Mouse (Mus musculus): Measurements from ENCODE around the gene Usp7. TPM values are rescaled to one million over a fixed set of nuclear protein-coding genes. Genes with fewer than 3 reads are reported as not detected.

Usp7 gene
- total RNA-seq (2022) = 100 to 1,000 TPM; 150 to 185 (median 163) TPM

DNA sequence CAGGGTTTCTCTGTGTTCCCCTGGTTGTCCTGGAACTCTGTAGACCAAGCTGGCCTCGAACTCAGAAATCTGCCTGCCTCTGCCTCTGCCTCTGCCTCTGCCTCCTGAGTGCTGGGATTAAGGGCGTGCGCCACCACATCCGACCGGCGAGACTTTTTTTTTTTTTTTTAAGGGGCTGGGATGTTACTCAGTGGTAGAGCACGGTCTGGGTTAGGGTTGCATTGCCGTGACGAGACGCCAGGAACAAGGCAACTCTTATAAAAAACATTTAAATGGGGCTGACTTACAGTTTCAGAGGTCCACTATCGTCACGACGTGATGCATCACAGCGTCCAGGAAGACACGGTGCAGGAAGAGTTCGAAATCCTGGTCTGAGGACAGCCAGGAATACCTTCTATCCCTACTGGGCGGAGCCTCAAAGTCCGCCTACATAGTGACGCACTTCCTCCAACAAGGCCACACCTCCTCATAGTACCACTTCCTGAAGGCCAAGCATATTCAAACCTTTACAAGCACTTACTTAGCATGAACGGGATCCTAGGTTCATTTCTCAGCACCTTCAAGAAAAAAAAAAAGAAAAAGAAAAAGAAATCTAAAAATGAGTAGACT lies at the start of gene Usp7:
Usp7 (minus strand) TSS at position 360 of the 609 bp plus-strand sequence.
- DNase-seq (ENCODE audit: low spot score in 2 of 2) = no peak

DNA sequence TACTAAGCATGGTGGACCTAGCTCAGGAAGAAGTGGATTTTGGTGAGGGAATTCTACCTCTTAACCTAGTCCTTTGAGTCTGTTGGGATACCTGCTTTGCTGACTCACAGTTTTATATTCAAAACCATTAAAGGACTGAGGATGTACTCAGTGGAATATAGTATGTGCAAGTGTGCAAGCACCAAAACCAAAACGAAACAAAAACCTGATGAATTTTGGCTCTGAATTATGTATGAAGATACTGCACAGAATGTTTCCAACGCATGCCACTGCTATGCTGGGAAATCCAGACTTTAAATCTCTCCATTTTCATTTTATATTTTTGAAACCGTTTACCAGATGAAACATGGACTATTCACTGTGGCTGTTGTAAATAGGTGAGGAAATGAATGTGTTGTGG lies 48.4 kb upstream of the Usp7 start:
- no peak for DNase-seq (ENCODE audit: low spot score in 2 of 2)

GRCm38 (mm10) chr16:8838921-8839320 lies 46.8 kb upstream of the Usp7 start:
- DNase-seq (ENCODE audit: low spot score in 2 of 2) = no peak

DNA sequence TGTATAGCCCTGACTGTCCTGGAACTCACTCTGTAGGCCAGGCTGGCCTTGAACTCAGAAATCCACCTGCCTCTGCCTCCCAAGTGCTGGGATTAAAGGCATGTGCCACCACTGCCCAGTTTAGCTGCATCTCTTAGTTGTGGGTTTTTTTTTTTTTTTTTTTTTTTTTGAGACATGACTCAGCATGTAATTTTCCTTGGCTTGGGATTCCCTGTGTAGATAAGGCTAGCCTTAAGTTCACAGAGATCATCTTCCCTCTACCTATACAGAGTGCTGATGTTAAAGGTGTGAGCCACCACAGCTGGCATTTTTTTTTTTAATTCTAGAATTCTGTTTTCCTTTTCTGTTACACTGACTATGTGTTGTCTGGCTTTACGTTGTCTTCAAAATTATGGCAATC lies 45.5 kb upstream of the Usp7 start:
- DNase-seq (ENCODE audit: low spot score in 2 of 2) = no peak

GRCm38 (mm10) chr16:8836876-8837275 lies 44.8 kb upstream of the Usp7 start:
- no peak for DNase-seq (ENCODE audit: low spot score in 2 of 2)

DNA sequence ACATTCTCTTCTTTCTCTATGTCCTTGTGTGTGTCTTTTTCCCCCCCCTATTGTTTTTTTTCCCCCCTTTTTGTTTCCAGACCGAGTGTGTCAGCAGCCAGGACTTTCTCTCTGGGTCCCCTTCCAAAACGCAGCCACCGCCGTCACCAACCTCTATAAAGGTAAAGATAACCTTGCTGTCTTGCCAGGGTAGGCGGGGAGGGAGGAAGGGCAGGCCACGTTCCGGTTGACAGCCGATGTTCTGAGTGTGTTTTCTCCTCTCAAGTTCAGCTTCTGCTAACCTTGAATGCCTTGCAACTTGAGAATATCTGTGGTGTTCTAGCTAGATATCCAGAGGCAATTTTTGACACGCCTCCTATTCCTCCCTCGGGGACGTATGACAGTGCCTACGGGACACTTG lies 39.1 kb upstream of the Usp7 start:
- DNase-seq (ENCODE audit: low spot score in 2 of 2) = no peak

DNA sequence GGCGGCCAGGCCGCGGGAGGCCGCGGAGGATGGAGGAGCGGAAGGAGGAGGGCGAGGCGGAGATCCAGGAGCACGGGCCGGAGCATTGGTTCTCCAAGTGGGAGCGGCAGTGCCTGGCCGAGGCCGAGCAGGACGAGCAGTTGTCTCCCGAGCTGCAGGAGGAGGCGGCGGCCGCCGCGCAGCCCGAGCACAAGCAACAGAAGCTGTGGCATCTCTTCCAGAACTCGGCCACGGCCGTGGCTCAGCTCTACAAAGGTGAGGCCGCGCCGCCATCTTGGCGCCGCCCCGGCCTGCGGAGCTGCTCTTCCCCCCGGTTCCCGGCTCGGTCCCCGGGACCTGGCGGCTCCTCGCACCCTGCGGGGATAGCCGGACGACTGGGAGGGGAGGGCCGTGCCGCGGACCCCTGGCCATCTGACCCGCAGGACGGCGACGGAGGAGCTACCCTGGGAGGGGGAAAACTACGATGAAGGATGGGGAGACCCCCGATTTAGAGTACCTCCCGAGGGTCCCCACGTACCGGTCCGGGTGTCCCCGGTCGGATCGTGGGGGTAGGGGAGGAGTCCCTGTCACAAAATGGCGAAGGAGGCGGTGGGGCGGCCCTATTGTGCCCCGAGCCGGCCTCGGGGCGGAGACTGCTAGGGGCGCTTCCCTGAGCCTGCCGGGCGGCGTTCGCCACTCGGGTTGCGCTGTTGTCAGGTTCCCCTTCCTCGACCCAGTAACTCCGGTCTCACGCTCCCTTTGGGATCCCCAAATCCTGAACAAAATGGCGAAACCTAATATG lies 38.5 kb upstream of the Usp7 start:
- DNase-seq (ENCODE audit: low spot score in 2 of 2) = peak; percentile 48 to 52

GRCm38 (mm10) chr16:8829564-8830359 lies 37.7 kb upstream of the Usp7 start, which contains the start of gene 1810013L24Rik:
TSS of gene 1810013L24Rik (plus strand) at chr16:8830100.
- DNase-seq (ENCODE audit: low spot score in 2 of 2) = peak; percentile 98 to 99

- no peak for DNase-seq (ENCODE audit: low spot score in 2 of 2)
Observed at GRCm38 (mm10) chr16:8828636-8829563, 36.8 kb upstream of the Usp7 start.

GRCm38 (mm10) chr16:8827366-8827765 lies 35.3 kb upstream of the Usp7 start:
- no peak for DNase-seq (ENCODE audit: low spot score in 2 of 2)

DNA sequence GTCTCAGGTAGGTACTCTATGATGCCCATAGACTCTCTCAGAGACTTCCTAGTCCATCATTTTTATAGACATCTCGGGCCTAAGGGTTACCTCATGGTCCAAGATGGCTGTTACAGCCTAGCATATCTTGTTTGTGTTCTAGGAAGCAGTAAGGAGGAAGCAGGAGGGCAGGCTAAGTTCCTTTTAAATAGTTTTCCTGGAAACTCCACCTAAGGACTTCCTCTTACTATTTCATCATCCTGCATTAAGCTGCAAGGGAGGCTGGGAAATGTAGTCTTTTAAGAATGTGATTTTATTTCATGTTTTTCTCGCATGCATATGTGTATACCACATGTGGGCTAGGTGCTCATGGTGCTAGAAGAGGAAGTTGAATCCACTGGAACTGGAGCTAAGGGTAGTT lies 31.6 kb upstream of the Usp7 start:
- no peak for DNase-seq (ENCODE audit: low spot score in 2 of 2)

GRCm38 (mm10) chr16:8822586-8822985 lies 30.5 kb upstream of the Usp7 start:
- DNase-seq (ENCODE audit: low spot score in 2 of 2) = no peak

GRCm38 (mm10) chr16:8821429-8821828 lies 29.3 kb upstream of the Usp7 start:
- DNase-seq (ENCODE audit: low spot score in 2 of 2) = peak; percentile 36 to 47

- DNase-seq (ENCODE audit: low spot score in 2 of 2) = no peak
Observed at GRCm38 (mm10) chr16:8817872-8818271, 25.8 kb upstream of the Usp7 start.

DNA sequence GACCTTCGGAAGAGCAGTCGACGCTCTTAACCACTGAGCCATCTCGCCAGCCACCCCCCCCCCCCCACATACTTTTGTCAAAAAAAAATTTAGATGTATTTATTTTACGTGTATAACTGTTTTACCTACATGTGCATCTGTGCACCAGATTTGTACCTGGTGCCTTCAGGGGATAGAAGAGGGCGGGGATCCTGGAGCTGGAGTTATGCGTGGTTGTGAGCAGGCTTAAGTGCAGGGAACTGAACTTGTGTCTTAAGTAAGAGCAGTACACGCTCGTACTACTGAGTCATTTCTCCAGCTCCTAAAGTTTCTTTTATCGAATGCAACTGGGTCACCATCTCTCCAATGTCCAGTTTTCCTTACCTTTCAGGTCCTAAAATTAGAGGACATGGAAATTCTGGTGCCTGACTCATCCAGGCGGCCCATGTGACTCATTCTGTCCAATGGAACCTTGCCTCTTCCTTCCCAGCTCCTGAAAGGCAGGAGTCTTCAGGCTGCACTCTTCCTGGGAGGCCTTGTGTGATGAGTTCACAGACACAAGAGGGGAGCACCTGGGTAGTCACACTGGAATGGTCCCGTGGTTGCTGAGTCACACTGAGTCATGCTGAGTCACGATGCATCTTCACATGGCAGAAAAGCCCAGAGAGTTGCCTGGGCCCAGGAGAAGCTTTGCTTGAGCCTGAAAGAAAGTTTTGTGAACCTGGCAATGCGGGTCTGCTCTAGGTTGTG lies 18.5 kb upstream of the Usp7 start:
- DNase-seq (ENCODE audit: low spot score in 2 of 2) = peak in 1 of 2 experiments; percentile 15

- no peak for DNase-seq (ENCODE audit: low spot score in 2 of 2)
Observed at GRCm38 (mm10) chr16:8806703-8807102, 14.6 kb upstream of the Usp7 start.

GRCm38 (mm10) chr16:8795906-8796305 lies 3.8 kb upstream of the Usp7 start:
- no peak for DNase-seq (ENCODE audit: low spot score in 2 of 2)

GRCm38 (mm10) chr16:8794952-8795351 lies 2.8 kb upstream of the Usp7 start:
- no peak for DNase-seq (ENCODE audit: low spot score in 2 of 2)

- no peak for DNase-seq (ENCODE audit: low spot score in 2 of 2)
Observed at GRCm38 (mm10) chr16:8790886-8791285, 1.2 kb downstream of the Usp7 start.

GRCm38 (mm10) chr16:8784753-8785152 lies 7.4 kb downstream of the Usp7 start:
- no peak for DNase-seq (ENCODE audit: low spot score in 2 of 2)
